Mouse (Mus musculus): ENCODE data around the gene Golt1a.

DNA sequence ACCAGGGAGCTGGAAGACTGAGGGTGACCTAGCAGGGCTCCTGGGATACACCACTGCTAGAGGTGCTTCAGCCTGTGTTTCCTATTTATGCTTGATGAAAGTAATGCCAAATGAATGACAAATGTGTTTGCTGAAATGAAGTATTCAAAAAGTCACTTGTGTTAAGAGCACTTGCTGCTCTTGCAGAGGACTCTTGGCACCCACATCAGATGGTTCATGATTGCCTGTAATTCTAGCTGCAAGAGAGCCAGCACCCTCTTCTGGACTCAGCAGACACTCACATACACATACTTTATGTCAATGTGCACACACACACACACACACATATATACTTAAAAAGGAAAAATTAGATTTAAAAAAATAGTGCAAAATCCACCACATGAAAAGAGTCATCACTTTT lies 17.0 kb upstream of the Golt1a start:
- TF ChIP-seq CTCF (IDR thresholded peaks at IDR 0.05; ENCODE audit: control insufficient read depth, insufficient read depth, insufficient read length), result no peak
- TF ChIP-seq FOSL1 (IDR thresholded peaks at IDR 0.05; ENCODE audit: insufficient read depth, low read length, poor library complexity, severe bottlenecking), result no peak
- no peak for TF ChIP-seq USF1 (IDR thresholded peaks at IDR 0.05; ENCODE audit: low read depth)
- no peak for TF ChIP-seq CEBPB (IDR thresholded peaks at IDR 0.05; ENCODE audit: low read depth)
- TF ChIP-seq MYOD1 (IDR thresholded peaks at IDR 0.05; ENCODE audit: control insufficient read depth, insufficient read length, low read depth), result no peak
- no peak for TF ChIP-seq MYOG (IDR thresholded peaks at IDR 0.05; ENCODE audit: control insufficient read depth, extremely low read depth, insufficient read length)
